ENCODE assay signal across 1 mouse cellular context in the genomic region with DNA sequence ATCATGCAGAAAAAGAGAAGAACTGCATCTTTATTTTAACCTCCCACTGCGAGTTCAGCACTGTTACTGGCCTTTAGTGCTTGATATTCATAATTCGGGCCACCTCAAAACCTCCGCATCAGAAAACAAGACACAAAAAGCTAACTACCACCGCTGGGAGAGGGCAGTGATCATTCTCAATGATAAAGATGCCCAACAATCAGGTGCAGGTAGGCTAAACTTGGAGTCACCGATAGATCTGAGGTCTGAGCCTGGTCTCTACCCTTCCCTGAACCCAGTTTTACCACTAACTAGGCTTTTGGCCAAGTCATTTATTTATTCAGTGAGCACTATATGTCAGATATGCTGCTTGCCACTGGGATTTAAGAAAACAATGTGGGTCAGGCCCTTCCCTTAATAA.
TF ChIP-seq lines count a peak whose summit lies in the region.

No protein-coding gene starts in this region.

TF ChIP-seq in MEL, 35 proteins besides CTCF, POLR2A, EP300 and RAD21:
- TF ChIP-seq MAZ (IDR thresholded peaks at IDR 0.05; ENCODE audit: low read depth, low read length) (no peak), ETS1 (IDR thresholded peaks at IDR 0.05; ENCODE audit: low read depth, low read length) (no peak), ZC3H11A (IDR thresholded peaks at IDR 0.05; ENCODE audit: low read depth, low read length) (no peak), TAL1 (IDR thresholded peaks at IDR 0.05; ENCODE audit: low read length) (no peak), UBTF (IDR thresholded peaks at IDR 0.05; ENCODE audit: borderline replicate concordance, insufficient read depth, low read depth, low read length) (no peak), SIN3A (IDR thresholded peaks at IDR 0.05; ENCODE audit: low read length) (no peak), MYB (IDR thresholded peaks at IDR 0.05; ENCODE audit: low read depth, low read length) (no peak)
